Mouse (Mus musculus) stomach, postnatal 0 days (tissue): ENCODE data around the gene Evc2. TPM values are rescaled to one million over a fixed set of nuclear protein-coding genes. Genes with fewer than 3 reads are reported as not detected.

Experiments
- ATAC-seq: fragments of 200-750 bp; cut with Nextera tagmentation; 2 replicates; pipeline ENCODE4 v1.8.0; 2017; ENCODE audit not compliant: low FRiP score, low TSS enrichment
- DNase-seq: peaks from one replicate; pipeline ENCODE4 v3.0.0-alpha.2; 2016; ENCODE audit warnings: low spot score
- H3K27ac ChIP-seq: fragments of 300-500 bp; sonication (generic); replicated peaks from 2 replicates; pipeline ENCODE4 v1.5.1; 2014; ENCODE audit warnings: mild to moderate bottlenecking, control low read depth
- H3K27me3 ChIP-seq: fragments of 300-500 bp; sonication (generic); 2 replicates; pipeline ENCODE4 v1.6.1; 2014; ENCODE audit warnings: low read length; ENCODE audit not compliant: control insufficient read depth, insufficient read depth
- H3K36me3 ChIP-seq: fragments of 300-500 bp; sonication (generic); 2 replicates; pipeline ENCODE4 v1.6.1; 2014; ENCODE audit warnings: low read length, mixed read lengths; ENCODE audit not compliant: control insufficient read depth, insufficient read depth
- H3K4me1 ChIP-seq: fragments of 300-500 bp; sonication (generic); replicated peaks from 2 replicates; pipeline ENCODE4 v1.6.1; 2014; ENCODE audit warnings: antibody characterized with exemption; ENCODE audit not compliant: control insufficient read depth, insufficient read depth
- H3K4me2 ChIP-seq: fragments of 300-500 bp; sonication (generic); replicated peaks from 2 replicates; pipeline ENCODE4 v1.6.1; 2014; ENCODE audit warnings: low read depth, mild to moderate bottlenecking, control low read depth, moderate library complexity
- H3K4me3 ChIP-seq: fragments of 300-500 bp; sonication (generic); 2 replicates; pipeline ENCODE4 v1.5.1; 2014; ENCODE audit warnings: low read depth, low read length, control low read depth
- H3K9ac ChIP-seq: fragments of 300-500 bp; sonication (generic); 2 replicates; pipeline ENCODE4 v1.6.1; 2014; ENCODE audit warnings: mild to moderate bottlenecking, low read length, control low read depth, mixed read lengths
- H3K9me3 ChIP-seq: fragments of 300-500 bp; sonication (generic); 2 replicates; pipeline ENCODE4 v1.6.1; 2016; ENCODE audit warnings: low read length; ENCODE audit not compliant: control insufficient read depth
- CTCF ChIP-seq: IDR thresholded peaks from 2 replicates; pipeline ENCODE4 v1.5.1; 2016; ENCODE audit warnings: antibody characterized with exemption, low read depth, mild to moderate bottlenecking, moderate library complexity
- EP300 ChIP-seq: optimal IDR thresholded peaks from 2 replicates; pipeline ENCODE3; 2016; ENCODE audit warnings: antibody characterized with exemption
- WGBS: fragments of 180-500 bp; shearing (Covaris S2); extraction: QIAGEN DNeasy Blood & Tissue Kit; methylation state at CpG from one replicate; pipeline ENCODE4 v1.1.7; 2014; 5-methylcytosine and 5-hydroxymethylcytosine counted together
- polyA plus RNA-seq: library from polyadenylated mRNA; unstranded; fragments of >200 nt; fragmentation: Nextera tagmentation; extraction: Ambion mirVana; gene quantifications from 2 replicates; pipeline ENCODE4 v1.2.1, GENCODE M21; 2015

The Evc2 gene
- polyA plus RNA-seq, 1 experiment from 2014 or later, result 4.0 TPM

- Histone ChIP-seq H3K9ac (no peak overlapping the region), H3K4me1 (no peaks in the 10 kb centered on the region), H3K27ac (no peak overlapping the region), H3K27me3 (no peaks in the 10 kb centered on the region), H3K4me3 (no peak overlapping the region), H3K4me2 (no peak overlapping the region), H3K36me3 (peaks cover 4% of the 10 kb centered on the region; the same call in 1 of the 2 replicates), H3K9me3 (no peaks in the 10 kb centered on the region)
- DNase-seq (no peak), ATAC-seq (no peak)
- no peak for TF ChIP-seq CTCF
- TF ChIP-seq EP300, result no peak
- WGBS, result 80% methylated on average over 12 of the region's 12 CpGs
These were observed 25.1 kb upstream of the Evc2 start for GRCm38 (mm10) chr5:37312980-37313722.

GRCm38 (mm10) chr5:37318715-37319114, 19.6 kb upstream of the Evc2 start:
- TF ChIP-seq CTCF (no peak), EP300 (no peak)
- Histone ChIP-seq H3K36me3 (peaks cover 4% of the 10 kb centered on the region; the same call in 1 of the 2 replicates), H3K4me1 (no peaks in the 10 kb centered on the region), H3K27me3 (no peaks in the 10 kb centered on the region), H3K4me3 (no peak overlapping the region), H3K4me2 (no peak overlapping the region), H3K9ac (no peak overlapping the region), H3K27ac (no peak overlapping the region), H3K9me3 (no peaks in the 10 kb centered on the region)
- WGBS, result 85% methylated on average over 6 of the region's 6 CpGs
- DNase-seq, result no peak
- no peak for ATAC-seq

- DNase-seq (no peak), ATAC-seq (no peak)
- WGBS, result 67% methylated on average over 3 of the region's 3 CpGs
- no peak overlapping the region for H3K9ac ChIP-seq
- TF ChIP-seq EP300 (no peak), CTCF (no peak)
- no peak overlapping the region for H3K4me2 ChIP-seq
- H3K27ac ChIP-seq, result no peak overlapping the region
- no peaks in the 10 kb centered on the region for H3K27me3 ChIP-seq
- H3K4me3 ChIP-seq, result no peak overlapping the region
- no peaks in the 10 kb centered on the region for H3K9me3 ChIP-seq
- H3K36me3 ChIP-seq, result peaks cover 6% of the 10 kb centered on the region; the same call in 1 of the 2 replicates
- no peaks in the 10 kb centered on the region for H3K4me1 ChIP-seq
These were observed 18.1 kb upstream of the Evc2 start for GRCm38 (mm10) chr5:37320174-37320573.

- no peaks in the 10 kb centered on the region for H3K4me1 ChIP-seq
- DNase-seq (no peak), ATAC-seq (no peak)
- H3K4me2 ChIP-seq, result no peak overlapping the region
- no peak for TF ChIP-seq EP300
- TF ChIP-seq CTCF, result no peak
- H3K27me3 ChIP-seq, result no peaks in the 10 kb centered on the region
- no peak overlapping the region for H3K4me3 ChIP-seq
- H3K9ac ChIP-seq, result no peak overlapping the region
- no peak overlapping the region for H3K27ac ChIP-seq
- 91% methylated on average over 4 of the region's 4 CpGs for WGBS
- H3K9me3 ChIP-seq, result no peaks in the 10 kb centered on the region
- peaks cover 5% of the 10 kb centered on the region; the same call in 1 of the 2 replicates for H3K36me3 ChIP-seq
These were observed 17.5 kb upstream of the Evc2 start for GRCm38 (mm10) chr5:37320761-37321160.

GRCm38 (mm10) chr5:37326675-37327074, 11.6 kb upstream of the Evc2 start:
- Histone ChIP-seq H3K4me3 (no peak overlapping the region), H3K27ac (no peak overlapping the region), H3K4me1 (no peaks in the 10 kb centered on the region), H3K27me3 (no peaks in the 10 kb centered on the region), H3K9ac (no peak overlapping the region), H3K9me3 (no peaks in the 10 kb centered on the region), H3K36me3 (peaks cover 4% of the 10 kb centered on the region; the same call in 1 of the 2 replicates), H3K4me2 (no peak overlapping the region)
- 89% methylated on average over 6 of the region's 6 CpGs for WGBS
- TF ChIP-seq CTCF (no peak), EP300 (no peak)
- ATAC-seq, result no peak
- DNase-seq, result no peak

- H3K36me3 ChIP-seq, result no peaks in the 10 kb centered on the region
- no peak overlapping the region for H3K27ac ChIP-seq
- H3K27me3 ChIP-seq, result no peaks in the 10 kb centered on the region
- no peak for TF ChIP-seq CTCF
- no peak for TF ChIP-seq EP300
- no peaks in the 10 kb centered on the region for H3K9me3 ChIP-seq
- no peak for ATAC-seq
- 74% methylated on average over 8 of the region's 8 CpGs for WGBS
- H3K4me3 ChIP-seq, result no peak overlapping the region
- H3K4me1 ChIP-seq, result no peaks in the 10 kb centered on the region
- no peak for DNase-seq
- no peak overlapping the region for H3K4me2 ChIP-seq
- no peak overlapping the region for H3K9ac ChIP-seq
These were observed 7.7 kb upstream of the Evc2 start for GRCm38 (mm10) chr5:37330449-37331132.
